Mouse (Mus musculus) c-Kit-positive CD71-negative TER-119-negative erythroid progenitor cells, embryonic 14.5 days (primary cell): ENCODE data around the gene Dctd.

Source experiments
- DNase-seq: peaks from one replicate; pipeline ENCODE4 v3.0.0-alpha.2; 2013; ENCODE audit warnings: low read depth

Gene Dctd

GRCm38 (mm10) chr8:48098792-48099191 is at the start of gene Dctd:
Dctd (plus strand) TSS chr8:48099092.
- DNase-seq, result no peak

- no peak for DNase-seq
Observed at GRCm38 (mm10) chr8:48053611-48054010, 45.3 kb upstream of the Dctd start.

GRCm38 (mm10) chr8:48063526-48064072 is 35.3 kb upstream of the Dctd start:
- no peak for DNase-seq

- DNase-seq, result no peak
Observed at GRCm38 (mm10) chr8:48074149-48074548, 24.7 kb upstream of the Dctd start.

- no peak for DNase-seq
Observed at GRCm38 (mm10) chr8:48082343-48082742, 16.5 kb upstream of the Dctd start.

- DNase-seq, result no peak
Observed at GRCm38 (mm10) chr8:48090661-48091060, 8.2 kb upstream of the Dctd start.

- no peak for DNase-seq
Observed at GRCm38 (mm10) chr8:48095378-48095777, 3.5 kb upstream of the Dctd start.

GRCm38 (mm10) chr8:48097131-48097794 is 1.6 kb upstream of the Dctd start:
- DNase-seq, result no peak

GRCm38 (mm10) chr8:48098081-48098639 is 732 bp upstream of the Dctd start:
- DNase-seq, result no peak

- DNase-seq, result no peak
Observed at GRCm38 (mm10) chr8:48100100-48100787, 1.4 kb downstream of the Dctd start.

GRCm38 (mm10) chr8:48109373-48109855 is 10.5 kb downstream of the Dctd start:
- DNase-seq, result no peak

- peak; percentile 56 for DNase-seq
Observed at GRCm38 (mm10) chr8:48109856-48110780, 11.2 kb downstream of the Dctd start.

- DNase-seq, result no peak
Observed at GRCm38 (mm10) chr8:48114591-48114990, 15.7 kb downstream of the Dctd start.

- DNase-seq, result no peak
Observed at GRCm38 (mm10) chr8:48122991-48123390, 24.1 kb downstream of the Dctd start.

- no peak for DNase-seq
Observed at GRCm38 (mm10) chr8:48124857-48125256, 26.0 kb downstream of the Dctd start.

GRCm38 (mm10) chr8:48126954-48127353 is 28.1 kb downstream of the Dctd start:
- DNase-seq, result no peak

- DNase-seq, result no peak
Observed at GRCm38 (mm10) chr8:48130266-48130665, 31.4 kb downstream of the Dctd start.

GRCm38 (mm10) chr8:48133321-48133720 is 34.4 kb downstream of the Dctd start:
- DNase-seq, result no peak

- DNase-seq, result no peak
Observed at GRCm38 (mm10) chr8:48136804-48137650, 38.1 kb downstream of the Dctd start.

- no peak for DNase-seq
Observed at GRCm38 (mm10) chr8:48137651-48137937, 38.7 kb downstream of the Dctd start.

GRCm38 (mm10) chr8:48141023-48141422 is 42.1 kb downstream of the Dctd start:
- no peak for DNase-seq
